Mouse (Mus musculus): ENCODE results near the gene Cerk. TPM values are rescaled to one million over a fixed set of nuclear protein-coding genes. Genes with fewer than 3 reads are reported as not detected.
"Not testable (repeated sequence)": the region's sequence is repeated elsewhere in the genome, so short reads cannot be mapped to it uniquely, and the experiment has no call there.

Cerk gene
- polyA plus RNA-seq, 1 experiment from 2014 or later, result 13.2 TPM

DNA sequence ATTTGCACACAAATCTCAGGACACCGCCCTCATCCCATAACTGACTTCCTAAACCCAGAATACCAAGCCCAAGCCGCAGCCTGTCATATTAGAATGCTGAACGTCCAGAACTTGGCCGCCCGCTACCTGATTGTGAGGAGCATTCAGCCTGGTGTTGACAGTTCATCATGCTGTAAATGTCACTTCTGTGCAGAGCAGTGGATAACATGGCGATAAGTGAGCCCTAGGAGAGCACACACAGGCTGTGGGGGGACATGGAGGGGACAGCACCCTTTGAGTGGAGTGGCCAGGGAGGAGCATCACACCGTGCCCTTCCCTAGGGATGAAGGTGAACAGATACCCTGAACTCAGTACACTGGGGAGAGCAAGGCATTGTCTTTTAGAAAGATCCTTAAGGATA is 76.7 kb downstream of the Cerk start:
- peaks cover 97% of the 10 kb centered on the region for H3K4me1 ChIP-seq (replicated peaks)
- peak; percentile 82 for ATAC-seq (replicated peaks; ENCODE audit: insufficient number of reproducible peaks, insufficient read depth, low FRiP score, low read depth)
- H3K4me3 ChIP-seq, result peak overlapping the region; percentile 11; the same call in 1 of the 2 replicates
- no peaks in the 10 kb centered on the region for H3K36me3 ChIP-seq
- no peaks in the 10 kb centered on the region for H3K27me3 ChIP-seq
- H3K9ac ChIP-seq, result peak overlapping the region; percentile 26; the same call in 1 of the 2 replicates
- 33% methylated on average over 7 of the region's 7 CpGs for WGBS
- H3K4me2 ChIP-seq, result peak overlapping the region; percentile 47
- no peaks in the 10 kb centered on the region for H3K9me3 ChIP-seq (replicated peaks)
- H3K27ac ChIP-seq, result peak overlapping the region; percentile 94

DNA sequence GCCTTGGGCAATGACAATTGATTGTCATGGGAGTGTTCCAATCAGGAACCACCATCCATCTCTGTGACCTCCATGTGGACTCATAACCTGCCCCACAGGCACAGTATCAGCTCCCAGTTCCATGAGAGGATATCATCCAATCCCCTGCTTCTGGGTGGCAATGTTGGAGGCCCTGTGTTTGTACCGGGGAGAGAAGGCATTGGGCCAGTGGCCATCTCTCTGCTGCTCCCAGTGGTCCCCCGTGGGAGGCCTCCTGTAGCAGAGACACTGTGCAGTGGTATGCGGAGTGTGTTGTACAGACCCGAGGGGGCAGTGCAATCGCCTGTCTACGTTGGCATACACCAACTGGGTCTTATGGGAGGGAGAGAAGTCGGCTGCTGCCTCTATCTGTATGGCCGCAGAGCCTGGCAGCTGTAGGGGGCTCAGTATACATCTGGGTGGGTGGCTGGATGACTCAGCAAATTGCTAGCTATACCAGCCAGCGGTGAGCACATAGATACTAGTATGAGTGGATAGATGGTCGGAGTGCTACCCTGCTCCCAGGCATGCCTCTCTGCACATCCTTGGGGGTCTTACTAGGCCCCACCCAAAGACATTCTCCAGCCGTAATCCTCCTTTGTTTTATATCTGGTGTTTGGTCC is 78.0 kb downstream of the Cerk start:
- 61% methylated on average over 11 of the region's 11 CpGs for WGBS
- Histone ChIP-seq H3K27ac (peak overlapping the region; percentile 94), H3K4me2 (no peak overlapping the region), H3K36me3 (peaks cover 2% of the 10 kb centered on the region; the same call in 1 of the 2 replicates), H3K4me1 (replicated peaks) (peaks cover 87% of the 10 kb centered on the region), H3K9me3 (replicated peaks) (no peaks in the 10 kb centered on the region), H3K27me3 (no peaks in the 10 kb centered on the region), H3K9ac (no peak overlapping the region), H3K4me3 (no peak overlapping the region)
- ATAC-seq (replicated peaks; ENCODE audit: insufficient number of reproducible peaks, insufficient read depth, low FRiP score, low read depth), result no peak

DNA sequence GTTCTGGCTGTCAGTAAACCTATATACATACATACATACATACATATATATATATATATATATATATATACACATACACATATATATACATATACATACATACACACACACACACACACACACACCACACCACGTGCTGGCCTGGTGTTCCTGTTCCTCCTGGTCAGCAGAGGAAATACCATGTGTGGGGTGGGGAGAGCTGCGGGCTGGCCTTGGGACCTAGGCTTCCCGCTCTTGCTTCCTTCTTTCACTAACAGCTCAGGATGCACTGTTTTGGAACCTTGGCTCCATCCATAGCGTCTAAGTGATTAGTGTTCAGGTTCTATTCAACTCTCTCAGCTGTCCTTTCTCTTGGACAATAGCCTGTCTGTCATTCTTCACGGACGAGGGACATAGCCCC is 80.2 kb downstream of the Cerk start:
- Histone ChIP-seq H3K27ac (peak overlapping the region; percentile 85), H3K27me3 (no peaks in the 10 kb centered on the region), H3K9me3 (replicated peaks) (no peaks in the 10 kb centered on the region), H3K4me1 (replicated peaks) (peaks cover 77% of the 10 kb centered on the region), H3K4me2 (no peak overlapping the region), H3K36me3 (peaks cover 17% of the 10 kb centered on the region; the same call in 1 of the 2 replicates), H3K4me3 (no peak overlapping the region), H3K9ac (no peak overlapping the region)
- WGBS, result 56% methylated on average over 6 of the region's 6 CpGs
- ATAC-seq (replicated peaks; ENCODE audit: insufficient number of reproducible peaks, insufficient read depth, low FRiP score, low read depth), result no peak

- WGBS, result 44% methylated on average over 7 of the region's 7 CpGs
- Histone ChIP-seq H3K9ac (no peak overlapping the region), H3K4me2 (0 out of 2 replicates have a peak overlapping the region, but pooled peaks have one; percentile 8), H3K36me3 (peaks cover 17% of the 10 kb centered on the region; the same call in 1 of the 2 replicates), H3K4me1 (replicated peaks) (peaks cover 73% of the 10 kb centered on the region), H3K4me3 (no peak overlapping the region), H3K27ac (peak overlapping the region; percentile 85), H3K27me3 (no peaks in the 10 kb centered on the region), H3K9me3 (replicated peaks) (no peaks in the 10 kb centered on the region)
- 0 out of 2 replicates have a peak, but pooled peaks have one; percentile 16 for ATAC-seq (replicated peaks; ENCODE audit: insufficient number of reproducible peaks, insufficient read depth, low FRiP score, low read depth)
Observed at GRCm38 (mm10) chr15:86105345-86105697, 80.6 kb downstream of the Cerk start.

DNA sequence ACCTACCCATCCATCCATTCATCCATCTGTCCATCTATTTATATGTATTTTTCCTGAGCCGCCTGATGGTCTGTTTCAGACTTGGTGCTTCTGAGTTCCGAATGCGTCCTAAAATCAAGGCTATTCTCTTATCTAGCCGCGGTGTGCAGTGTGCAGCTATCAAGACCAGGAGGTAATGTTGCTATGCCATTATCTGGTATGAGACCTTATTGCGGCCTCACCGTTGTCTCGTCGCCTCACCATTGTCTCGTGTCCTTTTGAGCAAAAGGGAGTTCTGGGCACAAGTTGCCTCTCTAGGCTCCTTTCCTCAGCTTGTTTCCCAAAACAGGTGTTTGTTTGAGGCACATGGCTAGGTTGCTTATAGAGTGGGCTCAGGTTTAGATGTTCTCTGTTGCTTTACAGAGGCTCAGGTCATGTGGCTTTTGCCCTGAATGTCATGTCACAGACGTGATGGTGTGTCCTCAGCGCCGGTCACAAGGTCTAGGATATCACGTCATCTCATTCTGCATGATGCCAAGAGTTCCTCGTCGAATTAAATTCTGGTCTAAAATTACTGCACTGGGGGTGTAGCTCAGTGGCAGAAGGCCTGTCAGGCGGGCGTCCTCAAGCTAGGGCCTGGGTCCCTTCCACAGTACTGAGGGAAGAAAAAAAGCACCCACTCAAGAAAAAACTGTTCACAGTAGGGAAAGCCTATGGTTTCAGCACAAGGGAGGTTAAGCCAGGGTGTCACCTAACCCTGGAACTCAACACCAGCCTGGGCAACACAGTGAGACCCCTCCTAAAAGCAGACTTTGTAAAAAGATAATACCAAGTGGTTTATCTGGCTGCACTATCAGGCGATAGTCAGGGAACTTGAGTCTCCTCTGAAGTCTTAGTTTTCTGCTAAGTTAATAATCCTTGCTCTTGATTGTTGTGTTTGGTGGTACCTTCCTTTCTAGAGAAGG is 81.3 kb downstream of the Cerk start:
- Histone ChIP-seq H3K36me3 (peaks cover 17% of the 10 kb centered on the region; the same call in 1 of the 2 replicates), H3K4me3 (no peak overlapping the region), H3K27ac (peak overlapping the region; percentile 85), H3K4me1 (replicated peaks) (peaks cover 66% of the 10 kb centered on the region), H3K9me3 (replicated peaks) (no peaks in the 10 kb centered on the region), H3K9ac (no peak overlapping the region), H3K4me2 (0 out of 2 replicates have a peak overlapping the region, but pooled peaks have one; percentile 8), H3K27me3 (no peaks in the 10 kb centered on the region)
- ATAC-seq (replicated peaks; ENCODE audit: insufficient number of reproducible peaks, insufficient read depth, low FRiP score, low read depth), result peak; percentile 8; the same call in 1 of the 2 replicates
- WGBS, result 58% methylated on average over 19 of the region's 19 CpGs

DNA sequence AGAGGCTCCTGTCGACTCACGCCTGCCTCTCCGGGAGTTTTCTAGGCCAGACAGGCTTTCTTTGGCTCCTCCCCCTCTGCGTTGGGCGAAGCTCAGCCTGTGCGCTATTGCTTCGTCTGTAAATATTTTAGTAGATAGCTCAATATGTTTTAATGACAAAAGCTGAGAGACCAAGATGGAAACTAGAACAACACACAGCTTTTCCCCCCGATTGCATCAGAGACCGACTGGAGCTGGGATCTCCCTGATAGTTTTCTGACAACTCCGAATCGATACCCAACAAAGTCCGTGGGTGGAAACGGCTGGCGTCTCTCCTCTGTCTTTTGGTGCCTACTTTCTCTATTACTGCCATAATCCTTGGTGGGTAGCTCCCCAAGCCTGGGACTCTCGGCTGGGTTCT is 83.6 kb downstream of the Cerk start:
- H3K4me2 ChIP-seq, result no peak overlapping the region
- ATAC-seq (replicated peaks; ENCODE audit: insufficient number of reproducible peaks, insufficient read depth, low FRiP score, low read depth), result no peak
- no peak overlapping the region for H3K27ac ChIP-seq
- H3K36me3 ChIP-seq, result peaks cover 17% of the 10 kb centered on the region; the same call in 1 of the 2 replicates
- no peaks in the 10 kb centered on the region for H3K9me3 ChIP-seq (replicated peaks)
- H3K27me3 ChIP-seq, result no peaks in the 10 kb centered on the region
- no peak overlapping the region for H3K9ac ChIP-seq
- peaks cover 42% of the 10 kb centered on the region for H3K4me1 ChIP-seq (replicated peaks)
- WGBS, result 87% methylated on average over 15 of the region's 15 CpGs
- no peak overlapping the region for H3K4me3 ChIP-seq

- Histone ChIP-seq H3K27ac (no peak overlapping the region), H3K4me3 (no peak overlapping the region), H3K9ac (no peak overlapping the region), H3K4me1 (replicated peaks) (peaks cover 35% of the 10 kb centered on the region), H3K36me3 (peaks cover 17% of the 10 kb centered on the region; the same call in 1 of the 2 replicates), H3K4me2 (no peak overlapping the region), H3K9me3 (replicated peaks) (no peaks in the 10 kb centered on the region), H3K27me3 (no peaks in the 10 kb centered on the region)
- no peak for ATAC-seq (replicated peaks; ENCODE audit: insufficient number of reproducible peaks, insufficient read depth, low FRiP score, low read depth)
- 73% methylated on average over 9 of the region's 9 CpGs for WGBS
Observed at GRCm38 (mm10) chr15:86101585-86101984, 84.4 kb downstream of the Cerk start.

GRCm38 (mm10) chr15:86097871-86098270 is 88.1 kb downstream of the Cerk start:
- Histone ChIP-seq H3K36me3 (peaks cover 15% of the 10 kb centered on the region; the same call in 1 of the 2 replicates), H3K9me3 (replicated peaks) (no peaks in the 10 kb centered on the region), H3K9ac (no peak overlapping the region), H3K4me1 (replicated peaks) (peaks cover 20% of the 10 kb centered on the region), H3K4me3 (no peak overlapping the region), H3K4me2 (no peak overlapping the region), H3K27ac (no peak overlapping the region), H3K27me3 (no peaks in the 10 kb centered on the region)
- no peak for ATAC-seq (replicated peaks; ENCODE audit: insufficient number of reproducible peaks, insufficient read depth, low FRiP score, low read depth)
- 64% methylated on average over 2 of the region's 2 CpGs for WGBS

DNA sequence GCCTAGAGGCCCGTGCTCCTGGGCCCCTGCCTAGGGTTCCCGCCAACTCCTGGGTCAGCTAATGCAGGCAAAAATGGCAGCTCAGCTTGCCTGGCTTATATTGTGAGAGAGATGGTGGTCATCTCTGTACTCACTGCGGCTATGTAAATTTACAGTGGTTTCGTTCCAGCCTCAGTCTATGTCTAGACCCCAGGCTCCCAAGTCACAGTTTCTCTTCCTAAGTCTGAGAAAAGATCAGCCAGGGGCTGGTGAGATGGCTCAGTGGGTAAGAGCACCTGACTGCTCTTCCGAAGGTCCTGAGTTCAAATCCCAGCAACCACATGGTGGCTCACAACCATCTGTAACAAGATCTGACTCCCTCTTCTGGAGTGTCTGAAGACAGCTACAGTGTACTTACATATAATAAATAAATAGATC is 89.3 kb downstream of the Cerk start:
- Histone ChIP-seq H3K4me1 (replicated peaks) (peaks cover 26% of the 10 kb centered on the region), H3K36me3 (peaks cover 12% of the 10 kb centered on the region; the same call in 1 of the 2 replicates)
- H3K27ac ChIP-seq; ATAC-seq (replicated peaks; ENCODE audit: insufficient number of reproducible peaks, insufficient read depth, low FRiP score, low read depth); H3K9me3 ChIP-seq (replicated peaks); H3K4me2 ChIP-seq; H3K27me3 ChIP-seq; H3K9ac ChIP-seq; H3K4me3 ChIP-seq: not testable (repeated sequence)
- WGBS, result 88% methylated on average over 5 of the region's 5 CpGs

DNA sequence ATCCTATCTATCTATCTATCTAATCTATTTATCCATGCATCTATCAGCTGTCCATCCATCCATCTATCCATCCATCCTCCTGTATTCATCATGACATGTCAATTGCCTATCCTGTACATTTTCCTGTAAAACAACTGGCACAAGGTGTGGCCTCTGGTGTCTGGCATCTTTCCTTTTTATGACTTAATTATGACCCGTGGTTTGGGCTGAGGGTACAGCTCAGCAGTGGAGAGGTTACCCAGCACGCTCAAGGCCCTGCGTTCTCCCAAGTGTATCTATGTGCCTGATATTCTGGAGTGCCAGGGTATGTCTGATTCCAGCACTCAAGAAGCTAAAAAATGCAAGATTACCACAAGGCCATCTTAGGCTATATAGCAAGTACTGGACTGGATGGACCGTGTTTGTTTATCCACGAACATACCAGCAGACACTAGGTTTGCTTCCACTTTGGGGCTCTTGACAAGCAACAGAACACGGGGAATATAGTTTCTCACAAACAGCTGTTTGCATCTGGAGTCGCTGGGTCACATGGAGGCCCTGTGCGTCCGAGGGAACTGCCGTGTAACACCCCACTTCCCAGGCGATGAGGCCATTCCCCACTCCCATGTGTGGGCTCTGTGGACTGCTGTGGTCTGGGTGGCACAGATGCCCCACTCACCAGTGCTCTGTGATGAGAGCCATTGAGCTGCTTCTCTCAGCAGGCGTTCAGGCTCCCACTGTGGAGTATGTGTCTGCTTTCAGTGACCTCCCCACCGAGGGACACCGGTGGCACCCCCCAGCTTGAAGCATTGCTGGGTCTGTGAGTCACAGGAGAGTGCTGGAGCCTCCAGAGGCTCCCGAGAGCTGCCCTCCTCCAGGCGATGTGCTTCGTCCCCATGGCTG is 90.0 kb downstream of the Cerk start:
- H3K4me2 ChIP-seq, result no peak overlapping the region
- H3K4me1 ChIP-seq (replicated peaks), result peaks cover 27% of the 10 kb centered on the region
- 79% methylated on average over 17 of the region's 17 CpGs for WGBS
- H3K27me3 ChIP-seq, result no peaks in the 10 kb centered on the region
- no peak overlapping the region for H3K4me3 ChIP-seq
- peaks cover 7% of the 10 kb centered on the region; the same call in 1 of the 2 replicates for H3K36me3 ChIP-seq
- no peaks in the 10 kb centered on the region for H3K9me3 ChIP-seq (replicated peaks)
- H3K27ac ChIP-seq, result no peak overlapping the region
- no peak overlapping the region for H3K9ac ChIP-seq
- no peak for ATAC-seq (replicated peaks; ENCODE audit: insufficient number of reproducible peaks, insufficient read depth, low FRiP score, low read depth)

All from heart, embryonic 15.5 days (tissue).